Mouse (Mus musculus): Measurements from ENCODE around the gene Btnl10.
A peak's percentile ranks its signal among the peaks of the same experiment; 100 is the strongest.

The Btnl10 gene

GRCm38 (mm10) chr11:58917745-58918366 is at the start of gene Btnl10:
Btnl10 (plus strand) TSS chr11:58917908.
- no peak for ATAC-seq (ENCODE audit: insufficient number of reproducible peaks, low FRiP score, low TSS enrichment)

- ATAC-seq (ENCODE audit: insufficient number of reproducible peaks, low FRiP score, low TSS enrichment), result no peak
These were observed 49.8 kb upstream of the Btnl10 start for GRCm38 (mm10) chr11:58867954-58868330.

DNA sequence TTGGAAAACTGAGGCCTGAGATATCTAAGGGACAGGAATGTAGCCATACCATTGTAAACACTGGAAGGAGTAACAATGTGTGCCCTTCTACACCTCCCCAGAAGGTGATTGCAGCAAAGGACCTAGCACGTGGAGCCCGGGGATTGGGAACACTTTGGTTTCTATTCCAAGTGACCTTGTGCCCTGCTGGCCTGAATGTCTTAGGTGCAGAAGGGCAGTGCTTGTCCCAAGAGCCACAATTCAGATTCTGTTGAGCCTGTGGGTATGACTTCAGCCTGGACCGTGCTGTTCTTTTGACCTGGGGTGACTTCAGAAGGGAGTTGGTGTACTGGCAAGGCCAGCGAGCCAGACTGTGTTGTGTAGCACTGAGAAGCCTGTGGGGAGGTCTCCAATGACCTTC is 46.7 kb upstream of the Btnl10 start:
- no peak for ATAC-seq (ENCODE audit: insufficient number of reproducible peaks, low FRiP score, low TSS enrichment)

GRCm38 (mm10) chr11:58883756-58884155 is 34.0 kb upstream of the Btnl10 start:
- ATAC-seq (ENCODE audit: insufficient number of reproducible peaks, low FRiP score, low TSS enrichment), result no peak

DNA sequence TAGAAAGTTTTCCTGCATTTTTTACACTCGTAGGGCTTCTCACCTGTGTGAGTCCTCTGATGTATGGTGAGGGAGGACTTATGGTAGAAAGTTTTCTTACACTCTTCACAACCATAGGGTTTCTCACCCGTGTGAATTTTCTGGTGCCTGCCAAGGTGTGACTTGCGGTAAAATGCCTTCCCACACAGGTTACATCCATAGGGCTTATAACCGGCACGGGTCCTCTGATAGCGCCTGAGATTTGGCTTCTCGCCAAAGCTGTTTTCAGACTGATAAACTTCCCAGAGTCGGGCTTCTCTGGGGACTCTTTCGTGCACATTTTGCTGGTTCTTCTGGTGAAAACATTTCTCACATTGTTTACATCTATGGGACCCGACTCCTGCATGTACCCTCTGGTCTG is 27.2 kb upstream of the Btnl10 start:
- ATAC-seq (ENCODE audit: insufficient number of reproducible peaks, low FRiP score, low TSS enrichment), result no peak

- ATAC-seq (ENCODE audit: insufficient number of reproducible peaks, low FRiP score, low TSS enrichment), result no peak
These were observed 23.3 kb upstream of the Btnl10 start for GRCm38 (mm10) chr11:58894456-58894855.

GRCm38 (mm10) chr11:58897485-58897884 is 20.2 kb upstream of the Btnl10 start:
- ATAC-seq (ENCODE audit: insufficient number of reproducible peaks, low FRiP score, low TSS enrichment), result no peak

GRCm38 (mm10) chr11:58901080-58901479 is 16.6 kb upstream of the Btnl10 start:
- ATAC-seq (ENCODE audit: insufficient number of reproducible peaks, low FRiP score, low TSS enrichment), result no peak

DNA sequence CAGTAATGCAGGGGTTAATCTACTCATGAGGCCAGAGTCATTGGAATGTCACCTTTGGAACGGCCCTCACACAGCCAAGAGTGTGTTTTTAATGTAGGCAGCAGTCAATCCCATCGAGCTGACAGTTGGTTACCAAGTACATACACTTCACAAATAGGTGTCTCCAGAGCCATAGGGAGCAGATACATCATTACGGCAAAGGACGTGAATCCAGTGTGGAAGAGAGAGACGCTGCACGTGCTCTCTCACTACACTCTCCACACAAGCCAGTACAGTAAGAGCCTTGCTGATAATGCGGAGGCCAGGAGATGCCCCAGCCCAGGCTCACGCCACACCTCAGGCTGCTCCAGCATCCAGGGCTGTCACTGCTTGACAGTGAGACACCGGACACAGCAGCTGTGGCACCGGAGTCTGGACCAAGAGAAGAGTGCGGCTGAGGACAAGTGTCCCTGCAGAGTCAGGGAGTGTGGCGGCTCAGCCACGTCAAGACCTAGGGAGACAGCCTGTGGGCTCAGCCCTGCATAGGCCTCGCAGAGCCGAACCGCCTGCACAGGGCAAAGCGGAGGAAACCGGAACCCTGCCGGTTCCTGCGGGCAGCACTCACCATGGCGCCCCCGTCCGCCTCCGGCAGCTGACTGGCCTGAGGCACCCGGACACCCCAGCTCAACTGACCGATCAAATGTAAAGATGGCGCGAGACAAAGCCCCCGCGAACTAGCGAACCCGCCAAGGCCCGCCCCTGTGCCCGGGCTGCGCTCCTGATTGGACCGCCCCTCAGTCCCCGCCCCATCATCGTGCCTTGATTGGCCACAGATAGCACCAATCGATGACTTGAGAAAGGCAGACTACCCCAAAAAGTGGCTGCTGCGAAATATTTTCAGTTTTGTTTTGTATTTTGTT is 13.9 kb upstream of the Btnl10 start, which contains the start of gene Zfp39:
TSS of gene Zfp39 (minus strand) at position 715 of the 899 bp plus-strand sequence.
- ATAC-seq (ENCODE audit: insufficient number of reproducible peaks, low FRiP score, low TSS enrichment), result peak; percentile 94

- no peak for ATAC-seq (ENCODE audit: insufficient number of reproducible peaks, low FRiP score, low TSS enrichment)
These were observed 13.3 kb upstream of the Btnl10 start for GRCm38 (mm10) chr11:58904410-58904718.

DNA sequence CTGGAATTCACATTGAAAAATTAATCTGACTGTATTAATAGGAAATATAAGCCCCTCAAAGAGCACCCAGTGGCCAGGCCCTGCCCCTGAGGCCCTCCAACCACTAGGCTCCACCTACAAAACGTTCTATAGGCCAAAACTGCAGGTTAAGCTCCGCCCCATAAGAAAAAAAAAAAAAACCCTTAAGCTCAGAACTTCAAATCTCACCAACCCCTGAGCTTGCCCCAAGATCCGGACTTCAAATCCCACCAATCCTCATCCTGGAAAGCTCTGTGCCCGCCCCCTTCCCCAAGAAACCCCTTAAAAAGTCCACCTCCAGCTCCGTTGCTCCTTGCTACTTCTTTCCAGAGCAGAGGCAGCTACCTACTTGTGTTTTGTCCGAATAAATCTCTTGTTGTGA is 12.9 kb upstream of the Btnl10 start:
- ATAC-seq (ENCODE audit: insufficient number of reproducible peaks, low FRiP score, low TSS enrichment), result no peak

DNA sequence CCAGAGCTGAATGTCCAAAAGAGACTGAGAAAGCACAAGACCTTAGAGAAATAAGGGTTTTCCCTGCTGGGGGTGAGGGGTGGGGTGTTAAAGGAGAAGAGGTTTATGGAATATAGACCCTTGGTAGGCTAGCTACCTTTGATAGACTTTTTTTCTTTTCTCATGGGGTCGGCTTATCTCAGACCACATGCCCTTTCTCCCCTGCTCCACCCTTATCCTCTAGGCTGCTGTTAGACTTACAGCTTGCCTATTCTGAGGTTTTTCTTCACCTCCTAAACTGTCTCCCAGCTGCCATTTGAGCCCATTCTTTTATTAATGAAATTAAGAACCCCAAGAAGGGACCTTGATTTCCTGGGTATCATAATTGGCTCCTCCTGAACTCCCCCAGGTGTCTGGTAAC is 3.9 kb upstream of the Btnl10 start:
- no peak for ATAC-seq (ENCODE audit: insufficient number of reproducible peaks, low FRiP score, low TSS enrichment)

DNA sequence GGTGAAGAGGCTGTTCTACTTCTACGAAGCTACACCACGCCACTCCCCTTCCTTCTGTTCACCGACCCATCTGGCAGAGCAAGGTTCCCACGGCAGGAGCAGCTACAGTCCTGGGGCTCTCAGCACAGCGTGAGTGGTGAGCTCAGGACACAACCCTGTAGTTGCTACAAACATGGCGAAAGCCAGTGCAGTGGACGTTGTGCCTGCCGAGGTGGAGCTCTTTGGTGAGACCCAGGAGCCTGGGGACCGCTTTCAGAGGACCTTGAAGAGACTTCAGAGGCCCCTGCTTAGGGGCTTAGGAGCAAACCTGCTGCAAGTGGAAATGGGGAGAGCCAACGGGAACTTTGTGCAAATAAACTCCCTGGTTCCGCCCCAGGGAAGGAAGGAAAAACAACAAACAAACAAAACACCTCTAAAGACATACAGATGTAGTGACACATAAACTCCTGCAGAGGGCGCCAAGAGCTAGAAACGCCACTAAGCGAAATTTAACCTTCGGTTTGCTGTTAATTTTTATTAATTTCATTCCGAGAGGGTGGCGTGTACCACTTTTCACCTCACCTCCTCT is 3.2 kb upstream of the Btnl10 start:
- 0 out of 2 replicates have a peak, but pooled peaks have one; percentile 52 for ATAC-seq (ENCODE audit: insufficient number of reproducible peaks, low FRiP score, low TSS enrichment)

GRCm38 (mm10) chr11:58916879-58917744 is 596 bp upstream of the Btnl10 start:
- no peak for ATAC-seq (ENCODE audit: insufficient number of reproducible peaks, low FRiP score, low TSS enrichment)

DNA sequence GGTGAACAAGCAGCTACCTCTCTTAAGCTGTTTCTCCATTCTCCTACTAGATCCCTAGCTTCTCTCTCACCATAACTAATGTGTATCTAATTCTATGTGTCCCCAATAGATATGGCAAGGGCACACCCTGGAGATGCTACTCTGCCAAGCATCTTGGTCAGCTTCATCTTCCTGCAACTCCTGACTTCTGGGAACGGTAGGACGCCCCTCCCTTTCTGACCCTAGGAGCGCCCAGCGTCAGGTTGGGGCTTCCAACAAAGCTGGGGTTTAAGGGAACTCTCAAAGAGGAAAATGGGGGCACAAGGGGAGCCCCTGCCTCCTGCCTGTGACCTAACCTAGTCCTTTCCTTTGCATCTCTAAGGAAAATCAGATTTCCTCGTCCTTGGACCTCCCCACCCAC is 1.1 kb downstream of the Btnl10 start:
- no peak for ATAC-seq (ENCODE audit: insufficient number of reproducible peaks, low FRiP score, low TSS enrichment)

- ATAC-seq (ENCODE audit: insufficient number of reproducible peaks, low FRiP score, low TSS enrichment), result no peak
These were observed 4.7 kb downstream of the Btnl10 start for GRCm38 (mm10) chr11:58922420-58922819.

- ATAC-seq (ENCODE audit: insufficient number of reproducible peaks, low FRiP score, low TSS enrichment), result no peak
These were observed 8.9 kb downstream of the Btnl10 start for GRCm38 (mm10) chr11:58926651-58927050.

DNA sequence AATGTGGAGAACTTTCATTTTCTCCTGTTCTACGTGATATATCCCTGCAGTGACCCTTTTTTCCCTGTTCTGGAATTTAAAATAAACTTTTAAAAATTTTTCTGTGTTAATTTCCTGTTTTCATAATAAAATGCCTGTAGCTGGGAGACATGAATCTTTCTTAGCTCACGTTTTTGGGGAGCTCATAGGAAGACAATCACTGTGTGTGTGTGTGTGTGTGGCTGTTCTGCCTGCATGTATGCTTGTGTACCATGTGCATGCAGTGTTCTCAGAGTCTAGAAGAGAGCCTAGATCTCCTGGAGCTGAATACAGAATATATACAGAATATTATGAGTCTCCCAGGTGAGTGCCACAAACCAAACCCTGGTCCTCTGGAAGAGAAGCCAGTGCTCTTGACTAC is 9.3 kb downstream of the Btnl10 start:
- no peak for ATAC-seq (ENCODE audit: insufficient number of reproducible peaks, low FRiP score, low TSS enrichment)

DNA sequence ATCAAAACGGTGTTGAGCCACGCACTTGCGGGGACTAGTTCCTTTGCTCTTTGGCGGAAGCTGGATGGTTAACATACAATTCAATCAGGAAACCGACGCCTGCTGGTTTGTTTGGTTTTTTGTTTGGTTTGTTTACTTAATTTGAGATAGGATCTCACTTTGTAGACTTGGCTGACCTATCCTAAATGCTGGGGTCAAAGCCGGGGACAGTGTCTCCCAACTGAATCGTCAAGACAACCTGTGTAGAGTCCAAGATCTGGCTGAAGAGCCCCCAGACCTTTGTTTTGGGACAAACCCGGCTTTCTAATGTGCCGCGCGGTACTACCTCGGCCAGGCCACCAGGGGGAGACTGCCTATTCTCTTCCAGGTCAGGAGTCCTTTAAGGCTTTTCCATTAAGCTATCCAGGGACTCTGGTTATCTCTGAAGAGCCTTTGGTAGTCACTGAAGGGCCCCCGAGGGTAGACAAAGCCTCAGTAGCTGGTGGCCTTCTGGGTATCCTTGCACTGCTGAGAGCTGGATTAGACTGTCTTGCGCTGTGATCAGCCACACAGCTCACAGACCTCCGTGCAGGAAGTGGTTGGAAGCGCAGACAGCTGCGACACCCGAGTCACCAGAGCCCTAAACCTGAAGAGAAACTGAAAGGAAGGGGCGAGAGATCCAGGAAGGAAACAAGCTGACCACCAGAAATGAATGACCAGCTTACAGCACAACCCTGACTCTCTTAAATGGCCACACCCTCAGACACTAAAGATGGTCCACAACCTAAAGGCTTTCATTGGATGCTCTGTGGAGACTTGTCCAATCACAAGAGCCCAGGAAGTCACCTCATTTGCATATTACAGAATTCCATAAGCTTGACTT is 10.3 kb downstream of the Btnl10 start:
- ATAC-seq (ENCODE audit: insufficient number of reproducible peaks, low FRiP score, low TSS enrichment), result 0 out of 2 replicates have a peak, but pooled peaks have one; percentile 53

- ATAC-seq (ENCODE audit: insufficient number of reproducible peaks, low FRiP score, low TSS enrichment), result no peak
These were observed 11.3 kb downstream of the Btnl10 start for GRCm38 (mm10) chr11:58929055-58929454.

All from cerebellum, adult (tissue).